Mouse (Mus musculus) spleen, adult 12 weeks (tissue): ENCODE results near the gene Olfr1243.
"Not testable (repeated sequence)": the region's sequence is repeated elsewhere in the genome, so short reads cannot be mapped to it uniquely, and the experiment has no call there.

Experiments used
- DNase-seq: peaks from one replicate; pipeline ENCODE4 v3.0.0; 2022; ENCODE audit warnings: low spot score

Olfr1243 gene

DNA sequence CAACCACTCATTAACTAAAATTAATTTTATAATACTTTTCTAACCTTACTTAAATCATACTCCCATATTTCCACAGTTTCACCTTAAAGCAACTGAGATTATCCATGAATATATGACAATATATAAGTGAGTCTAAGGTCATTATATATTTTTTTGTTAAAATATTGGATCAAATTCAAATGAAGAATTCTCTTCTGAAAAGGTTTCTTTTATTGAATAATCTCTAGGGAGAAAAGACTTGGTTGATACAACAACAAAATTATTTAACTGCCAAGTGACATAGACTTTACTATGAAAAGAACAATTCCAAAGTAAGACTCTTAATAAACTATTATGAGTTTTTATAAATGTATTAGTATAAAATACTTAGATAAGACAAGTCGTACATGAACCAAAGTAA lies at the start of gene Olfr1243:
Gene Olfr1243 (minus strand): TSS at position 101 of the 400 bp plus-strand sequence.
- no peak for DNase-seq

DNA sequence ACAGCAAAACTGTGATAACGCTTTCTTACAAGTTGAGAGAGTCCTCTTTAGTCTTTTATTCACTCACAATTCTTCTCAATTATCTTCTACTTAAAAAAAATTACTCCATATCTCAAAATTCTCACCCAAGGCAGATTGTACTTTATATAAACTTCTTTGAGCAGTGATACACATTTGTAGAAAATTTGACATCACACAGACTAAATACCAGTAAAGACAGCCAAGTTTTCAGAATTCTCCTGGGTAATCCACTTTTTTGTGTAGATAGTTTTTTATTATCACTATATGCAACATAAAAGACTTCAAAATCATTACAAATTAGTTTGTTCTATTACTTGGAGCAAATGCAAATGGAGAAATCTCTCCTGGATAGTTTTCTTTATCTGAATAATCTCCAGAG lies 47.1 kb upstream of the Olfr1243 start, which contains the start of gene Olfr1245:
Gene Olfr1245 (minus strand): TSS at position 101 of the 400 bp plus-strand sequence.
- DNase-seq, result no peak

DNA sequence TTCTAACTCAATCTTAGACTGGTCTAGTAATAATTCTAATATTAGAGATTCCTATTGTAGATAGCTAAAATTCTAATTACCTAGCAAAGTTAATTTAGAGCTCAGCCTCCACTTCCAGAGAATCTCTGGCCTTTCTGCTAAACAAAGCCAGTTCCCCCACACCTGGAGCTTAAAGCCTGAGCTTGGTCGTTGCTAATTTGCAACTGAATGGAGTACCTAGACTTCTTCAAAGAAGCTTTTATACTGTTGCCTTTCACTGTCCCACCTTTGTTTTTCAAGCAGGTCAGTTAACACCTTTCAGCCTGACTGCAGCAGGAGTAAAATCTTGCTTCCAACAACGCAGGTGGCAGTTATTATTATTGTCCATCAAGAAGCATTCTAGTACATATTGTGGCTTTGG lies 31.4 kb upstream of the Olfr1243 start:
- DNase-seq, result not testable (repeated sequence)

DNA sequence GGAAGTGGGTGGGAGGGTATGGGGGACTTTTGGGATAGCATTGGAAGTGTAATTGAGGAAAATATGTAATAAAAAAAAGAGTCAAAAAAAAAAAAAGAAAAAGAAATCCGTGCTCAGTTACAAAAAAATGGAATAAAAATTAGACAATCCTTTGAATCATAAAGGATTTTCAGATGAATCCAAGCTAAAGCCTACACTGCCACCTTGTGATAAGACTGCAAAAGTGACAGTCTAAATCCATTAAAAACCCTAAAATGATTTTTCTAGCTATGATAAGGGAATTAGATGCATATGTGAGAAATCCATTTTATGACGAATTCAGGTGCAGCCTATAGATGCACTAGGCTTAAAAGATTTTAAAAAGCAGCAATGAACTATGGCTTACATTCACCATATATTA lies 13.2 kb upstream of the Olfr1243 start:
- no peak for DNase-seq

DNA sequence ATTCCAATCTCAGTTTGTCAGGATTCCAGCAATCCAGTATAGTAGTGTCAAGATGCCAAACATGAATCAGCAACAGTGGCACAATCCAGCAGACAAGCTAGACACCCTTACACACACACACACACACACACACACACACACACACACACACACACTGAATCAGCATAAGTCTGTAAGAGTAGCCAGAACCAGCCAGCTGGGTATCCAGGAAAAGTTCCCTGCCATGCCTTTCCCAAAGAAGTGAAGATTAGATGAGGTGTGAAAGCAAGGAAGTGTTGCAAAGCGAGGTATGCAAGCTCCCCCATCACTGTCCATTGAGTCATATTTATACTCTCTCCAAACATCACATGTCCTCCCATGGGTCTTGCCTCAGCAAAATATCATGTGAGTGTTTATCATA lies 8.6 kb upstream of the Olfr1243 start:
- no peak for DNase-seq

DNA sequence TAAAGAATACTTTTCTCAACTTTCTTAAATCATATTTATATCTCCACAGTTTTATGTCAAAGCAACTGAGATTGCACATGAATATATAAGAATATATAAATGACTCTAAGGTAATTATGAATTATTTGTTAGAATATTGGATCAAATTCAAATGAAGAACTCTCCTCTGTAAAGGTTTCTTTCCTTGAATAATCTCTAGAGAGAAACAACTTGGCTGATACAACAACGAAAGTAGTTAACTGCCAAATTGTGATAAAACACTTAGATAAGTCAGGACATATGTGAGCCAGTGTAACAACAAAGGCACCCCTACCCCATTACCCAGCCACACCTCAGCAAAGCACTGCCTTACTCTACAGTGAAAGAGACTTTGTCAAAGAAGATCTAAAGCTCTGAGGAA lies 33.1 kb downstream of the Olfr1243 start, which contains the start of gene Olfr1242:
Gene Olfr1242 (minus strand): TSS at position 101 of the 400 bp plus-strand sequence.
- DNase-seq, result no peak

DNA sequence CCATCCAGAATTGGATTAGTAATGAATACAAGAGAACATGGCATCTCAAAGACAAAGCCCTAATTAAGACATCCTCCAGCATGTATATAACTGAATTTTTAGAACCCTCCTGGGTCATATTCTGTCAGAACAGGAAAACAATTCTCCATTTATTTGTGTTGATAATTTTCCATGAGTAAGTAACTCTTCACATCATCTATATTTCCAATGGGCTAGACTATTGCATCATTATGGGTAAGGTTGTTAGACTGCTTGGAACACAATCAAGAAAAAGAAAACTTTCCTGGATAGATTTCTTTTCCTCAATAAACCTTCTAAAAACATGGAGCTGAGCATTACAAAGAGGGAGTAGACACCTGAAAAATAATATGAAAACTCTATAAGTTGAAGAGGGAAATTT lies 44.3 kb downstream of the Olfr1243 start, which contains the start of gene Olfr1241:
Gene Olfr1241 (minus strand): TSS at position 101 of the 400 bp plus-strand sequence.
- no peak for DNase-seq
